Mouse (Mus musculus) embryonic fibroblast, embryonic 13.5 days (primary cell): Measurements from ENCODE around the gene Csnk1g1.

Experiments used
- CTCF ChIP-seq: IDR thresholded peaks from 2 replicates; pipeline ENCODE4 v1.5.1; 2011; ENCODE audit warnings: mild to moderate bottlenecking, control low read depth, low read length, moderate library complexity, borderline replicate concordance; ENCODE audit not compliant: insufficient read depth
- POLR2A ChIP-seq: IDR thresholded peaks from 2 replicates; pipeline ENCODE4 v1.6.1; 2011; ENCODE audit warnings: low read depth, mild to moderate bottlenecking, control low read depth, low read length, moderate library complexity

DNA sequence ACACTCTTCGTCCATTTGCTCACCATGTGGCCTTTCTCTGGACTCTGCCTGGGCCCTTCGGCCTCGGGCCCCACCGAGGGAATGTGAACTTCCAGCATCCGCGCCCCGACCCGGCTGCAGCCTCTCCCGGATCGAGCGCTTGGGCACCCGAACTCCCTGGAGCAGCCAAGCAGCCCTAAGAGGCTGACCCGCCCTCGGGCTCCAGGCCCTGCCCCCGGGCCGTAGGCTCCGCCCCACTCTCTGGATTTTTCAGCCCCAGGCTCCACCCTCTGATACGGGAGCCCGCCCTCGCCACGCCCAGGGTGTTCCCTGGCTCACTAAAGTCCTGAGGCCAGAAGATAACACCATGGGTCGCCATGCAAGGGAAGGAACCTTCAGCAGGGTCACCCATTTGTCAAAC is 160.9 kb downstream of the Csnk1g1 start, which contains the start of gene Snx22:
- TF ChIP-seq POLR2A (no peak), CTCF (no peak)
